Mouse (Mus musculus) lung, adult 18-20 months (tissue): ENCODE results near the gene Stard13.

Experiments
- DNase-seq, 2 experiments: peaks; one replicate each; pipeline ENCODE4 v3.0.0; 2022; ENCODE audit warnings: mixed read lengths in 2 of 2

Gene Stard13

DNA sequence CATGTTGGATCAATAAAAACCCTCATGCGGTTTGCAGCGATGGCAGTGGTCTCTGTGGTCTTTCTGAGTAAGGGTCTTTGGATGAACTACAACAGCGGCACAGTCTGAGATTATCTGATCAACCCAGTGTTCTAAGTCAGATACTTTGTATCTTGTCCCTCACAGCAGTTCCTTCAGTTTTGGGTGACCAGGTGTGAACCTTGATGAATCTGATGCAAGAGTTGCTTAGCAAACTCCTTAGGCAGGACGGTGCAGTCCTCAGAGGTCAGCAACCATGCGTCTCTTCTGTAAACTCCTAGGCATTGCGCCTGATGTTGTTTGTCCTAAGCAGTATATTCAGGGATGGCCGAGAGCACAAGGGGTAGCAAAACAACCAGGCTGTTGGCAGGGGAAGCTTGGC is 232.5 kb downstream of the Stard13 start:
- DNase-seq = no peak

DNA sequence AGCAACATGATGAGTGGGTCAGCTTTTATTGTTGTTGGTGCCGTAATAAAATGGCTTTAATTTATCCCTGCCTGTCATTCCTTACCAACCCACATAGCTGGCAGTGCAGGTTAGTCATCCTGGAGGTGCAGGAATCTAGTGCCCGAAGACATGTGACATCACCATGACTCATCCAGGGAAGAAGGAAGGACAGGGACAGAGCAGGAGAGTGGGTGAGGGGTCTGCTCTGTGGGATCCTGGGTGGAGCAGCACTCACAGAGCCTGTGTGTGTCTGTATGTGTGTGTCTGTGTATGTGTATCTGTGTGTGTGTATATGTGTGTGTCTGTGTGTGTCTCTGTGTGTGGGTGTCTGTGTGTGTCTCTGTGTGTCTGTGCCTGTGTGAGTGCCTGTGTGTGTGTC is 237.1 kb downstream of the Stard13 start:
- DNase-seq = no peak

DNA sequence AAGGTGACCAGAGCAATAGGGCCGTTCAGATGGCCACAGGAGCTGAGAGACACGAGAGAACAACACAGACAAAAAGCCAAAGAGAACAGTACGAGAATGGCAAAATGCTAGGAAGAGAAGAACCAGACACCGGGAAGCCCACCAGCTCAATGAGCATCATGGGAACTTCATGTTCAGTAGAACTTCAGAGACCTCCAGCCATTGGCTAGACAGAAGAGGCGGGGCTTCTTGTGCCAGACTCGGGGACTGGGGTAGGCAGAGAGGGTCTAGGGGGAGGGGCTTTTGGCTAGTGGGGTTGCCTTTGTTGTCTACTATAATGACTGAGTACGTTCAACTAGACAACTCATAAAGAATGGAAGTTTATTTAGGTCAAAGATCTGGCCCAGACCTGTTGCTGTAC is 239.5 kb downstream of the Stard13 start:
- no peak for DNase-seq
